Mouse (Mus musculus) thymus, postnatal 10 days (tissue): ENCODE data around the gene Nphp1.

Source experiments
- DNase-seq, 2 experiments: peaks; one replicate each; pipeline ENCODE4 v3.0.0; 2021; ENCODE audit warnings: low spot score in 2 of 2

Gene Nphp1

GRCm38 (mm10) chr2:127788440-127789116, at the start of gene Nphp1:
TSS of gene Nphp1 (minus strand) at chr2:127788897.
- DNase-seq = peak; percentile 68 to 80

GRCm38 (mm10) chr2:127832833-127833190, 44.1 kb upstream of the Nphp1 start:
- DNase-seq = peak in 1 of 2 experiments; percentile 47

GRCm38 (mm10) chr2:127832103-127832832, 43.6 kb upstream of the Nphp1 start:
- DNase-seq = no peak

DNA sequence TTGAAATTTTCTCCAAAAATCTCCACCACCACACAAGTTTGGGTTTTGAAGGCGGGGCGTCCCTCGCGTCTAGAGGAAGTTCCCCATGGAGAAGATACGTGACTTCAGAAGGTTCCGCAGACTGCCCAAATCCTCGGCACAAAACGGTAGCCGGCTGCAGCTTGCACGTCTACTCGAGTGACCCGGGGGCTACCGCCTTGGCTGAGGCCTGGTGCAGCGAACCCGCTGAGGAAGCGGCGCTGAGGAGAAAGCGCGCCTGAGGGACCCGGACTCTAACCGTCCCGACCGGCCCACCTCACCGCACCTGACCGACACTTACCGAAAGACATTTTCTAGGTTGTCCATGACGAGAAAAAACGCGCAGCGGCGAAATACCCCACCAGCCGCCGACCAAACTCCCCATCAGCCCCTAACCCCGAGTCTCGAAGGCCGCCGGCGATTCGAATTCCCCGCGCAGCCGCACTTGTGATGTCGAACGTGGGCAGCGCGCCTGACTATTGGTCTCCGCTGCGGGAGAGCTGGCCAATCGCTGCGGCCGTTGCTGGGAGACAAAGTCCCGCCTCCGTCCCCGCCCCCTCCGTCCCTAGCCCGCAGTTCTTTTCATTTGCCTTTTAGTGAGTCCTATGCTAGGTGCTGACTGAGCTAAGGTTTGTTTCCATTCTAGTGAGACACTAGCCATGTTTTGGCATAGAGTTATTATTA, 42.9 kb upstream of the Nphp1 start, which contains the start of gene Bub1:
TSS of gene Bub1 (minus strand) at position 465 of the 702 bp plus-strand sequence.
- DNase-seq = peak; percentile 89 to 96

- DNase-seq = peak; percentile 73 to 74
These were observed 3.4 kb upstream of the Nphp1 start, which contains the start of gene Mtln for GRCm38 (mm10) chr2:127791919-127792603. TSS of gene Mtln (minus strand) at chr2:127792488.

DNA sequence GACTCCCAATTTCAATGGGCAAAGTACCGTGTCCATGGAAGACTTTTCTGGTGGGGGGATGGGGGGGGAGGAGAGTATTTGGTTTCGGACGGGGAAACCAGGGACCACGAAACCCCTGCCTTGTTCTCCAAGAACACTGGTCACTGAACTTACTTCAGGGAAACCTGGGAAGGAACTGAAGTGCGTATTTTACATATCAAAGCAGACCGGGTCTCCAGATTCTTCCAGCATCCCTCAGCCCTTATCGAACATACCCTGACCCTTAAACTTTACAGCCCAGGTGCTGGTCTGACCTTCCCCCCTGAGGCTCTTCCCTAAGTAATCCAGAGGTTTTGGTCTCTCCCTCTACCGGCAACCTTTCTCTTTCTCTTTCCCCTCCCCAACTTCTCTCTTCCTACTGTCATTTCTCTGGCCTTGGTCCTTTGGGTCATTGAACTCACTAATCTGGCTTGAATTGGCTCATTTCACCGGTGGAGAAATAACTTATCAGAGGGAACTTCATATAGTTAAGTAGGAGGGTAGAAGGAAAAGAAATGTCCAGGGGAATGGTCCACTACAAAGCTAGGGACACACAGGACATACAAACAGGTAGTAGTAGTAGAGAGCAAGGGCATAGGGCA, 1.1 kb upstream of the Nphp1 start:
- no peak for DNase-seq

- peak in 1 of 2 experiments; percentile 6 for DNase-seq
These were observed 441 bp upstream of the Nphp1 start for GRCm38 (mm10) chr2:127789138-127789537.

DNA sequence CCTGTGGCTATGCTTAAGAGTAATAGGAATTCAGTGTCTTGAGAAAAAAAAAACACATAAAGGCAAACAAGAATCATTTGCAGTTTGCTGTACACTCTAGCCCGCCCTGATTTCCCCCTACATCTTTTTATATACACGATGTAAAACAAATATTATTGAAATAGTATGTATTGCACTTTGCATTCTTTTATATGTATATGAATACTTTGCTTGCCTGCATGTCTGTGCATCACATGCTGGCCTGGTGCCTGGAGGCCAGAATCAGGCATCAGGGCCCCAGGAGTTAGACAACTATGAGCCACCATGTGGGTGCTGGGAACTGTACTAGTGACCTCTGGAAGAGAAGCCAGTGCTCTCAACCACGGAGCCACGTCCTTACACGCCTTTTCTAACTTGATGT, 1.5 kb downstream of the Nphp1 start:
- no peak for DNase-seq

GRCm38 (mm10) chr2:127778451-127778850, 10.2 kb downstream of the Nphp1 start:
- no peak for DNase-seq

- no peak for DNase-seq
These were observed 13.7 kb downstream of the Nphp1 start for GRCm38 (mm10) chr2:127775013-127775412.

DNA sequence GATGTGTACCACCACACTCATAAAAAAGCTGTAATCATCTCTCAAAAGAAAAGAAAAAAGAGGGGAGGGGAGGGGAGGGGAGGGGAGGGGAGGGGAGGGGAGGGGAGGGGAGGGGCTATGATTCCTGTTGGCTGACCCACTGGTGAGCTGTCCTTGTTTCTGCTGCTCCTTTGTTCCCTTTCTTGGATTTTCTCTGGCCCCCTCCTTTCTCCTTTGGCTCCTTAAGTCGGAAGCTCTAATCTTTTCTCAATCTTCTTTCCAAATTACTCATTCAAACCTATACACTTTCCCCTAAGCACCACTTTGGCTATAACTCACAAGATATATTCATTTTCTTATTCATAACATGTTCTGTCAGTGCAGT, 14.1 kb downstream of the Nphp1 start:
- no peak for DNase-seq

- DNase-seq = no peak
These were observed 14.6 kb downstream of the Nphp1 start for GRCm38 (mm10) chr2:127773938-127774577.

GRCm38 (mm10) chr2:127761587-127761986, 27.1 kb downstream of the Nphp1 start:
- DNase-seq = no peak

GRCm38 (mm10) chr2:127760429-127761000, 28.2 kb downstream of the Nphp1 start:
- no peak for DNase-seq

- no peak for DNase-seq
These were observed 28.7 kb downstream of the Nphp1 start for GRCm38 (mm10) chr2:127760014-127760413.

- DNase-seq = no peak
These were observed 29.4 kb downstream of the Nphp1 start for GRCm38 (mm10) chr2:127759157-127759880.

DNA sequence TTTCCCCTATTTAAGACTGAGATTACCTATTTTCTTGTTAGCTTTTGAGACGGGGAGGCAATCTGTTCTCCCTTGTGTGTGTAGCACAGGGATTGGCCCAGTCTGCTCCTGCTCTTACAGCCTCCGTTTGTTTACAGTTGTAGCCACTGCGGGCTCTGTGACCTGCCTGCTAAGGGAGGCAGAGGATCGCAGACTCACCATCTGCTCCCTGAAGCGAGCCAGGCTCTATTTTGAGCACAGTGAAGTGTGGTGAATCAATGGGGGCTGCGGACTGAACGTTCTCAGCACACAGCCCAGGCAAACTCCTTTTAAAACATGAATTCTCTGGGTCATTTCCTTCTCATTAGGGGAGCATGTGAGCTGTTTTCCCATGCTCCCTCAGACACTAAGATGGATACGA, 31.5 kb downstream of the Nphp1 start:
- DNase-seq = no peak

DNA sequence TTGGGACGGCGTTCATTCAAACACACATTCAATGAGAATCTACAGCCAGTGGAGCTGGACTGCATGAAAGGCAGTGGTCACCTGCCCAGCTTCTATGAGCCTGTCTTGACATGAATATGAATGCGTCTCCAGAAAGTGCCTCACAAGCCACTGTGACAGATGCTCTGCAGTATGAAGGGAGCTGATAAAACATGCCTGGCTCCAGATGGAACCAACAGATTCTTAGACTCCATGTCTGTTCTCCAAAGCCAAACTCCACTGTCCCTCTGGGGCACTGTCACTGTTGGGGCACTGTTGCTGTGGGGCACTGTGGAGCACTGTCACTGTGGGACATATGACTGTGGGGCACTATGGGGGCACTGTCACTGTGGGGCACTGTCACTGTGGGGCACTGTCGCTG, 34.6 kb downstream of the Nphp1 start:
- DNase-seq = no peak

- DNase-seq = no peak
These were observed 36.7 kb downstream of the Nphp1 start for GRCm38 (mm10) chr2:127751849-127752610.
